Mouse (Mus musculus): ENCODE results near the gene Fkbp5. TPM values are rescaled to one million over a fixed set of nuclear protein-coding genes. Genes with fewer than 3 reads are reported as not detected.

Fkbp5 gene
- polyA plus RNA-seq, 1 experiment from 2014 or later = 8.3 TPM

GRCm38 (mm10) chr17:28351353-28351890 lies 165.9 kb downstream of the Fkbp5 start:
- Histone ChIP-seq H3K27me3 (ENCODE audit: insufficient read depth, low read length) (no peaks in the 10 kb centered on the region), H3K9me3 (ENCODE audit: low read depth, low read length) (no peaks in the 10 kb centered on the region), H3K4me2 (peak overlapping the region; percentile 94), H3K27ac (ENCODE audit: low read depth) (peak overlapping the region; percentile 99), H3K36me3 (ENCODE audit: insufficient read depth) (no peaks in the 10 kb centered on the region), H3K9ac (peak overlapping the region; percentile 88), H3K4me1 (ENCODE audit: insufficient read depth) (peaks cover 36% of the 10 kb centered on the region), H3K4me3 (ENCODE audit: low read depth, low read length) (peak overlapping the region; percentile 77)
- ATAC-seq (ENCODE audit: insufficient read depth) (peak; percentile 76; the same call in 1 of the 2 replicates), DNase-seq (peak; percentile 27)
- under 1% methylated on average over 29 of the region's 29 CpGs for WGBS
- TF ChIP-seq CTCF (IDR thresholded peaks at IDR 0.05; ENCODE audit: low read depth) = no peak

DNA sequence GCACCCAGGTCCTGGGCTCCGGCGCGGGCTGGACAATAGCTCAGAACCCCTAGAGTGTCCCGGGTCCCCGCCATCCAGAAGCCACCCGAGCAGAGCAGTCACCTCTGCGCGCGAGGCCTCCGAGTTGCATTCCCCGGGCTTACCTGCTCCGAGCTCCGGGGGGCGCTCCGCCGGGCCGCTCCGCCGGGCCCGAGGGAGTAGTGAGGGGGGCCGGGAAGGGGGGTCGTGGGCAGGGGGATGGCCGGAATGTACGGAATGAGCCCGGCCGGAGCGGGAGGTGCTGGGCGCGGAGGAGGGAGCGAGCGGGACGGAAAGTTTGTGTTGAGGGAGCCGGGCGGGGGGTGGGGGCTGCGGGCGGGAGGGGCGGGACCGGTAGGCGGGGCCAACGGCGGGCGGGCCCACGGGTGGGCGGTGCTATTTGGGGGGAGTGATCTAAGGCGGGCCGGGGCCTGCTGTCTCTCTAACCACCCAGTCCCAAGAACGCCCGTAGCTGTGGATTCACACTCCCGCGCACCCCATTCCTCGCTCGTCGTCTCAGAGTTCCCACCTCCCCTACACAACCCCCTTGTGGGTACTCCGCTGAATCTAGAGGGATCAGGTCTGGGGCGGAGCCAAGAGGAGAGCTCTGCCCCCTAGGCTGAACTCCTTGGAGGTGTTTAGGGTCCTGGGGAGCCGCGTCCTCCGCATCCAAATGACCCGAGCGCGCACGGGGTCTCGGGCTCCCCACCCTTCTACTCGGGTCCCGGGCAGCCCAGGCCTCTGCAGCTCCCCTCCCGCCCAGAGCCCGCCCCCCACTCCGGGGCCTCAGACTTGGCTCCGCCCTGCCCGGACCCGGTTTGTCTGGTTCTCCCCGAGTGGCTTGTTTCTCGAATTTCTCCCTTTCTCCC lies 166.6 kb downstream of the Fkbp5 start, which contains the start of gene Tead3:
Gene Tead3, minus strand, starts transcription at position 352 of the 887 bp plus-strand sequence.
- H3K9ac ChIP-seq = peak within 1 kb of the TSS; percentile 88
- H3K27me3 ChIP-seq (ENCODE audit: insufficient read depth, low read length) = no peaks in the 10 kb centered on the region
- DNase-seq (peak; percentile 91), ATAC-seq (ENCODE audit: insufficient read depth) (peak; percentile 89)
- H3K36me3 ChIP-seq (ENCODE audit: insufficient read depth) = no peaks in the 10 kb centered on the region
- WGBS = under 1% methylated on average over 57 of the region's 73 CpGs
- peaks cover 43% of the 10 kb centered on the region for H3K4me1 ChIP-seq (ENCODE audit: insufficient read depth)
- peak within 1 kb of the TSS; percentile 94 for H3K4me2 ChIP-seq
- peak within 1 kb of the TSS; percentile 99 for H3K27ac ChIP-seq (ENCODE audit: low read depth)
- peak; percentile 11; the same call in 1 of the 2 replicates for TF ChIP-seq CTCF (IDR thresholded peaks at IDR 0.05; ENCODE audit: low read depth)
- H3K4me3 ChIP-seq (ENCODE audit: low read depth, low read length) = peak within 1 kb of the TSS; percentile 77
- H3K9me3 ChIP-seq (ENCODE audit: low read depth, low read length) = no peaks in the 10 kb centered on the region

DNA sequence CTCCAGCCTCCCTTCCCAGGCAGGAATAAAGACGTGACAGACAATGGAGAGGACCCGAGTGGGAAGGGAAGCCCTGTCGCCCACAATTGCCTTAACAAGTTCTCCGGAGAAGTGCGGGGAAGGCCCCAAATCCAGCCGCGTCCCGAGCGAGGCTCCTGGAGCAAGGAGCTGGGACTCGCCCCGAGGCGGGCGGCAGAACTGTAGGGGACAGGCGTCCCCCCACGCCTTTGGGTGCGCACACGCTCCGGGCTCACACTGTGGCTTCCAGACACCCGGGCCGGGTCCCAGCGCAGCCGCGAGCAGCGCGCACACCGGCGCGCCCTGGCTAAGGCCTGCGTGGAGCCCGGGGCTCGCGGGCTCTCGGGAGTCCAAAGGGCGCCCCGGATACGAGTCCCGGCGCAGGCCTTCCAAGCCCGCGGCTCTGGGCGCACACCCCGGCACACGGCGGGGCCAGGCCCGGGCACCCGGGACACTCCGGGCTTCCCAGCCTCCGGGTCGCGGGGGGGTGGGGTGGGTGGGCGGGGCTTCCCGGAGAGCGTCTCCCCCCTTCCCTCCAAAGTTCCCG lies 167.3 kb downstream of the Fkbp5 start:
- Histone ChIP-seq H3K36me3 (ENCODE audit: insufficient read depth) (no peaks in the 10 kb centered on the region), H3K27me3 (ENCODE audit: insufficient read depth, low read length) (no peaks in the 10 kb centered on the region), H3K4me1 (ENCODE audit: insufficient read depth) (peaks cover 50% of the 10 kb centered on the region), H3K4me2 (peak overlapping the region; percentile 94), H3K4me3 (ENCODE audit: low read depth, low read length) (peak overlapping the region; percentile 77), H3K9ac (peak overlapping the region; percentile 88), H3K9me3 (ENCODE audit: low read depth, low read length) (no peaks in the 10 kb centered on the region), H3K27ac (ENCODE audit: low read depth) (peak overlapping the region; percentile 99)
- WGBS = under 1% methylated on average over 51 of the region's 54 CpGs
- DNase-seq (peak; percentile 51), ATAC-seq (ENCODE audit: insufficient read depth) (no peak; the same call in 1 of the 2 replicates)
- TF ChIP-seq CTCF (IDR thresholded peaks at IDR 0.05; ENCODE audit: low read depth) = no peak

DNA sequence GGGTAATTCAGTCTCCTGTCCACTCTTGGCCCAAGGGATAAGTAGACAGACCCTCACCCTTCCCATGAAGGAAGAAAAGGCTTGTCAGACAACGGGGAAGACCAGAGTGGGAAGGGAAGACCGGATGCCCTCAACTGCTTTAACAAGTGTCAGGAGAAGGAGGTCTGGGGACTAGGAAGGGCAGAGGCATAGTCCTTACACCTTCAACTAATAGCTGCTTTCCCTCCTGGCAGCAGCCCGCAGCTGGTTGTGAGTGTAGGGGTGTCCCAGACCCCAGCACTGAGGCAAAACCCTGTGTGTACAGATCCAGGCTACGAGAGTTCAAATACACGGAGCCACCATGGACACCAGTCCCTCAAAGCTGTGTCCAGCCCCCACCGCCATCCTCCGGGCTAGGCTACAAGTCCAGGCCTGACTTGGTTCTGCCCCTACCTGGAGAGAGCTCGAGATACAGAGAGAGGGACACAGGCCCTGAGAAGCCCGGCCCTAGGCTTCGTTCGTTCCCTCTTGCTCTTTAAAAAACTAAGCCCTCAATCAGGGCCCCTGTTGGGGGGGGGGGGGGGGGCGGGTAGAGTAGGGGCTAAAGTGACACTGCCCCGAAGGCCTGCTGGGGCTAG lies 168.0 kb downstream of the Fkbp5 start:
- Histone ChIP-seq H3K4me1 (ENCODE audit: insufficient read depth) (peaks cover 56% of the 10 kb centered on the region), H3K27me3 (ENCODE audit: insufficient read depth, low read length) (no peaks in the 10 kb centered on the region), H3K9me3 (ENCODE audit: low read depth, low read length) (no peaks in the 10 kb centered on the region), H3K4me3 (ENCODE audit: low read depth, low read length) (peak overlapping the region; percentile 77), H3K4me2 (peak overlapping the region; percentile 94), H3K36me3 (ENCODE audit: insufficient read depth) (no peaks in the 10 kb centered on the region), H3K9ac (peak overlapping the region; percentile 88), H3K27ac (ENCODE audit: low read depth) (peak overlapping the region; percentile 99)
- TF ChIP-seq CTCF (IDR thresholded peaks at IDR 0.05; ENCODE audit: low read depth) = no peak
- WGBS = 3% methylated on average over 13 of the region's 13 CpGs
- DNase-seq = no peak
- ATAC-seq (ENCODE audit: insufficient read depth) = no peak

Small RNAs within 50 kb of the gene (microRNA-seq; reads per million reads assigned to microRNA genes)
- not detected for gene Gm25195 (ENCODE audit: borderline number of aligned reads)
- not detected for gene Mir6969 (ENCODE audit: borderline number of aligned reads)

Other genes starting within 250 kb of the Fkbp5 start
- gene Fance, start 204.0 kb downstream of the Fkbp5 start, polyA plus RNA-seq (2014; fragmentation: Nextera tagmentation; extraction: Ambion mirVana) = 28.2 and 35.3 TPM in 2 replicates
- gene Rpl10a, start 189.1 kb downstream of the Fkbp5 start, polyA plus RNA-seq (2014; fragmentation: Nextera tagmentation; extraction: Ambion mirVana) = 799 and 802 TPM in 2 replicates
- 11.2 and 11.3 TPM in 2 replicates for gene Tead3, start 166.7 kb downstream of the Fkbp5 start, polyA plus RNA-seq (2014; fragmentation: Nextera tagmentation; extraction: Ambion mirVana)
- gene Tulp1, start 152.3 kb downstream of the Fkbp5 start, polyA plus RNA-seq (2014; fragmentation: Nextera tagmentation; extraction: Ambion mirVana) = 3.0 and 3.6 TPM in 2 replicates
- gene Armc12, start 13.3 kb upstream of the Fkbp5 start, polyA plus RNA-seq (2014; fragmentation: Nextera tagmentation; extraction: Ambion mirVana) = not detected in 2 replicates
- not detected in 2 replicates for gene Clpsl2, start 31.9 kb upstream of the Fkbp5 start, polyA plus RNA-seq (2014; fragmentation: Nextera tagmentation; extraction: Ambion mirVana)
- 0.33 and 0.80 TPM in 2 replicates for gene Clps, start 43.2 kb upstream of the Fkbp5 start, polyA plus RNA-seq (2014; fragmentation: Nextera tagmentation; extraction: Ambion mirVana)
- gene Lhfpl5, start 58.1 kb upstream of the Fkbp5 start, polyA plus RNA-seq (2014; fragmentation: Nextera tagmentation; extraction: Ambion mirVana) = 0.20 and 0.32 TPM in 2 replicates
- gene Srpk1, start 105.2 kb upstream of the Fkbp5 start, polyA plus RNA-seq (2014; fragmentation: Nextera tagmentation; extraction: Ambion mirVana) = 105 and 122 TPM in 2 replicates
- 0.33 and 0.49 TPM in 2 replicates for gene Slc26a8, start 172.7 kb upstream of the Fkbp5 start, polyA plus RNA-seq (2014; fragmentation: Nextera tagmentation; extraction: Ambion mirVana)
- gene Mapk14, start 173.8 kb upstream of the Fkbp5 start, polyA plus RNA-seq (2014; fragmentation: Nextera tagmentation; extraction: Ambion mirVana) = 76.1 and 77.4 TPM in 2 replicates
- 3.1 and 5.2 TPM in 2 replicates for gene AC170998.1, start 208.6 kb upstream of the Fkbp5 start, polyA plus RNA-seq (2014; fragmentation: Nextera tagmentation; extraction: Ambion mirVana)

Measured in lung, embryonic 14.5 days (tissue).